Mouse (Mus musculus) MEL (cell line): ENCODE results near the gene Itln1.

Experiments
- GATA1 ChIP-seq: IDR thresholded peaks from 2 replicates; pipeline ENCODE4 v1.6.1; 2011; ENCODE audit warnings: low read depth, low read length, improper control_type of control experiment
- NRF1 ChIP-seq: IDR thresholded peaks from 2 replicates; pipeline ENCODE4 v1.6.1; 2014; ENCODE audit warnings: low read depth, mild to moderate bottlenecking, inconsistent platforms, low read length, improper control_type of control experiment, moderate library complexity; ENCODE audit not compliant: poor library complexity, insufficient read depth, severe bottlenecking
- POLR2A ChIP-seq, 2 experiments: IDR thresholded peaks; 2 replicates each; pipeline ENCODE4 v1.6.1; 2011 to 2012; ENCODE audit warnings: low read length in 2 of 2, mild to moderate bottlenecking in 2 of 2, control low read depth in 1 of 2, improper control_type of control experiment in 1 of 2, low read depth in 1 of 2, moderate library complexity in 1 of 2; ENCODE audit not compliant: control insufficient read depth in 1 of 2, insufficient read depth in 1 of 2, poor library complexity in 1 of 2
- TCF12 ChIP-seq: IDR thresholded peaks from 2 replicates; pipeline ENCODE4 v1.6.1; 2014; ENCODE audit warnings: low read depth, mild to moderate bottlenecking, inconsistent platforms, low read length, improper control_type of control experiment, moderate library complexity
- USF1 ChIP-seq: IDR thresholded peaks from 2 replicates; pipeline ENCODE4 v1.6.1; 2014; ENCODE audit warnings: low read depth, mild to moderate bottlenecking, inconsistent platforms, low read length, improper control_type of control experiment, moderate library complexity

GRCm38 (mm10) chr1:171494241-171494640 lies 40.9 kb downstream of the Itln1 start:
- no peak for TF ChIP-seq TCF12
- no peak for TF ChIP-seq POLR2A (IDR thresholded peaks at IDR 0.05; ENCODE audit: control insufficient read depth in 1 of 2, insufficient read depth in 1 of 2, low read depth in 1 of 2, low read length in 2 of 2, poor library complexity in 1 of 2)
- no peak for TF ChIP-seq NRF1
- TF ChIP-seq GATA1: no peak
- no peak for TF ChIP-seq USF1
